Mouse (Mus musculus) gonadal fat pad, adult 2 months (tissue): ENCODE data around the gene 2610001J05Rik. TPM values are rescaled to one million over a fixed set of nuclear protein-coding genes. Genes with fewer than 3 reads are reported as not detected.

Experiments used
- DNase-seq: peaks from one replicate; pipeline ENCODE4 v3.0.0-alpha.2; 2012; ENCODE audit warnings: low read depth
- polyA plus RNA-seq: library from polyadenylated mRNA; depleted of rRNA; stranded (reverse); fragments of >200 nt; gene quantifications from 2 replicates; pipeline ENCODE4 v1.2.3, GENCODE M21; 2012; rRNA removed

2610001J05Rik gene
- polyA plus RNA-seq, 1 experiment = 38.2 TPM

- no peak for DNase-seq
Measured at GRCm38 (mm10) chr6:13835720-13836665, 35.3 kb downstream of the 2610001J05Rik start.

GRCm38 (mm10) chr6:13832770-13833169 lies 38.5 kb downstream of the 2610001J05Rik start:
- no peak for DNase-seq

- DNase-seq = no peak
Measured at GRCm38 (mm10) chr6:13828877-13829276, 42.4 kb downstream of the 2610001J05Rik start.

Other genes starting within 250 kb of the 2610001J05Rik start
- gene Bmt2, start 193.6 kb downstream of the 2610001J05Rik start, polyA plus RNA-seq = 2.9 and 3.6 TPM in 2 replicates
- gene Gpr85, start 31.6 kb downstream of the 2610001J05Rik start, polyA plus RNA-seq = 0.55 and 0.72 TPM in 2 replicates